Mouse (Mus musculus): ENCODE results near the gene Ufc1. TPM values are rescaled to one million over a fixed set of nuclear protein-coding genes. Genes with fewer than 3 reads are reported as not detected.
"Not testable (repeated sequence)": the region's sequence is repeated elsewhere in the genome, so short reads cannot be mapped to it uniquely, and the experiment has no call there.

Ufc1 gene
- total RNA-seq, 1 experiment from 2014 or later = 151 TPM

DNA sequence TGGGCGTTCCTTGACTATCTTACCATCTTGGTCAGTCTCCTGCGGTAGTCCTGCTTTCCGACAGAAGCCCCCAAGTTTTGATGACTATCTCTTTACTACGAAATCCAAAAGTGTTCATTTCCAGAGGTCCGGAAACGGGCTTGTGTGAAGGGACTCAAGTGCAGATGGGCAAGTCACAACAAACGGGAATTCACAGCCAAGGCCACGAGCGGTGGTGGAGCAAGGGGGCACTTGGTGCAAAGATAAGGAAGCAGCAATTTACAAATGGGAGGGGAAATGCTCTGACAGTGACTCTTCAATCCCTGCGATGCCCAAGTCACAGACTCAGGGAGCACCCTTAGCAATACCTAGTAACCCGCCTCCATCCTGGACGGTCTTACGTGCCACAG is 47.4 kb downstream of the Ufc1 start:
- no peak for DNase-seq

DNA sequence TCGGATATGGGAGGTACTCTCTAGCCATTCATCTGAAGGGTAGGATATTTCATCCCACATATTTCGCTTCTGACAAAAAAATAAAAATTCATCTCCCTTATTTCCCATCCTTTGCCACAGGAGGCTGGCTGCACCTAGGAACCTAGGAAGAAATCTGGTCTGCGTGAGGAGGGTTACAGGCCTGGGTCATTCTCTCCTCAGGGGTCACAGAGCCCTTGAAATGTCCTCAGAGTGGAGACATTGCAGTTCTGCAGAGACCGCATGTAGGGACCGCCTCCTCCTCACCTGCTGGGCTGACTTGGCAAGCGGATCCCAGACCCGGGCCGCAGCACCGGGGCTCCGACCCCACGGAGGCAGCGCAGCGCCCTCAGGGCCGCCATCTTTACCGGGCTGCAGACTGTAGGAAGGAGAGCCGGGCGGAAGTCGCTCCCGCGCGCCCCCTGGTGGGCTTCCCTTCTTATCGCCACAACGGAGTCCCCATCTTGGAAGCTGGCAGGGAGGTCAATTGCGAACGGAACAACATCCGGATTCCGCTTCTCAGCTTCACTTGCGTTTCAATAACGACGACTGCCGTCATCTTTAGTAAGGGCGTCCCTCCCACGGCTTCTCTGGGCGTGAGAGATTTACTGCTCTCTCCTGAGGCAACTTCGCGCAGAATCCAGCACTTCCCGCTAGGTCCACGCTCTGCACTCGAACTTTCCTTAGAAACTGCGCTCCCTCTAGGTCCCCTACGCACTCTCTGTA is 47.9 kb downstream of the Ufc1 start:
- DNase-seq = peak; percentile 96

DNA sequence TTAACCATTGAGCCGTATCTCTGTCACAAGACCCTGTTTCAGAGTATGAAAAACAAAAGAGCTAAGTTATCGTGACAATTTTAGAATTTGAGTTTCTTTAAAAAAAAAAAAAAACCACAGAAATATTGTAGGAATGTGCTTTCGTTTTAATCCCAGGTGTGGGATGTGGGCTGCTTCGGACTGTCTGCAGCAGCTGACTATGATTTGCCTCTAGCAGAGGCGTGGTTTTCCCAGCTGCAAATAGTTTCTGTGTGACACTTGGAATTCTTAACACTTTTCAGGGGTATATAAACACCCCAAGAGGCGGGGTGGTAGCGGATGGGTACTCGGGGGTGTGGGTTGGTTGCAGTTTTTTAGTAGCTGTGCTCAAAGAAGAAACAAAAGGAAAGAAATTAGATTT is 49.5 kb downstream of the Ufc1 start:
- DNase-seq = no peak

DNA sequence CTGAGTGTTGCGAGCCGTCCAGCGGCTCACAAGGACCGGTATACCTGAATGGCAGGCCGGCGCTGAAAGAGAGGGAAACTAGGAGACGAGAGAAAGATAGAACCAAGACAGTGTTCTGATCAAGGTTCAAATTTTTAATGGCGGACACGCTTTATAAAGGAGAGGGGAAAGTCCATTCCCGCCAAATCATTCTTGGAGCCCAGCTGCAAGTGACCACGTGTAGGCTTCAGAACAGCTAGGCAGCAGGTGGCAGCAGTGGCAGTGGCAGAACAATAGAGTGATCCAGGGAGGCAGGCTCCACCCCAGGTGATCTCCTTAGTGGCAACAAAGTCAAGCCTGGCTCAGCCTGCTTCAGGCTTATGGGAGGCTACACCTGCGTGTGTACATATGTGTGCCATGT is 52.9 kb downstream of the Ufc1 start:
- not testable (repeated sequence) for DNase-seq

DNA sequence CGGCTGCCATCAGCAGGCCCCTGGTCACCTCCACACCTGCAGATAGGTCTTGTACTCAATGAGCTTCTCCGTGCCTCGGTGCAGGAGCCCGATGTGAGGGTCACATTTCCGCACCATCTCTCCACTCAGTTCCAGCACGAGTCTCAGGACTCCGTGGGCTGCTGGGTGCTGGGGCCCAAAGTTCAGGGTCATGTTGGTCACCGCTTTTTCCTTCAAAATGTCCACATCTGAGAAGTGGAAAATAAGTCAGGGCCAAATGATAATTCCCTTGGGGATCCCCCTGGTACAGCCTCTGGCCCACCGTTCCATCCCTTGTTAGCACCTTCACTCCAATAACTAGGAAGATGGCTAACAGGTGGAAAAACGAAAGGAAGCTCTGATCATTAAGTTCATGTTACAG is 53.9 kb downstream of the Ufc1 start:
- DNase-seq = no peak

DNA sequence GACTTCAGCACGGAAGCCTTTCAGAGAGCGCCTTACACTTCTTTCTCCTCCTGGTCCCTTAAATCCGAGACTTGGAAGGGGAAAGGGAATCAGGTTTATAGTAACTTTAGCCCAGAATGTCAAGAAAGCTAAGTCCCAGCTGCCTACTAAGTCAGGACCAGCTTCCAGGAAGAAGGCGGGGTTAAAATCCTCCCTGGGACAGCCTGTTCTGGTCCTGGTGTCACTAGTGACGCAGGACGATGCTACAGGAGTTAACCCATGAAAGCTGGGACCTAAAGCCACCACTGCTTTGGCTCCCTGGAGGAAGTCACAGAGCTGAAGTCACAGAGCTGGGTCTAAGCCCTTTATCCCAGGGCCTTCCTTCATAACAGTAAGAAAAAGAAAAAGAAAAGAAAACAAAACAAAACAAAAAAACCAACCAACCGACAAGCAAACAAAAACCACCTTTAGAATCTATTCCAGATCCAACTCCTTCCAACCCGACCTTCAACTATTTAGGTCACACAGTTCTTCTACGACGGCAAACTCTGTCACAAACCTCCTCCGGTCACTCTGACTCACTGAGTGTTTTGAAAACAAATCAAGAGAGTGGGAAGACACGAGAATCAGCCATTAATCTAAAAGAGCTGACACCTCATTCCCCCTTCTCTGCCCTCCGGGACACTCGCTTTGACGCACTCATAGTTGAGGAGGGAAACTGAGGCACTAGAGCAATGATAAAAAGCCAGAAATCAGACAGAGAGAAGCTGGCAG is 54.7 kb downstream of the Ufc1 start:
- DNase-seq = no peak

Other genes starting within 250 kb of the Ufc1 start
- gene Fcgr3, start 230.1 kb downstream of the Ufc1 start, total RNA-seq (2021) = 5.5 and 7.4 TPM in 2 replicates
- 2.3 and 4.5 TPM in 2 replicates for gene Cfap126, start 181.1 kb downstream of the Ufc1 start, total RNA-seq (2021)
- 372 and 386 TPM in 2 replicates for gene Sdhc, start 144.4 kb downstream of the Ufc1 start, total RNA-seq (2021)
- 0.88 and 2.9 TPM in 2 replicates for gene Mpz, start 144.3 kb downstream of the Ufc1 start, total RNA-seq (2021)
- 36.1 and 37.7 TPM in 2 replicates for gene Pcp4l1, start 98.8 kb downstream of the Ufc1 start, total RNA-seq (2021)
- 3.0 TPM in 1 of 2 replicates, not detected in the other for gene Nr1i3, start 81.1 kb downstream of the Ufc1 start, total RNA-seq (2021)
- 32.9 and 43.7 TPM in 2 replicates for gene Tomm40l, start 72.5 kb downstream of the Ufc1 start, total RNA-seq (2021)
- gene Apoa2, start 70.0 kb downstream of the Ufc1 start, total RNA-seq (2021) = 2.1 and 105 TPM in 2 replicates
- 11.1 and 13.7 TPM in 2 replicates for gene Fcer1g, start 60.7 kb downstream of the Ufc1 start, total RNA-seq (2021)
- 0.62 and 0.67 TPM in 2 replicates for gene Adamts4, start 44.6 kb downstream of the Ufc1 start, total RNA-seq (2021)
- 565 and 662 TPM in 2 replicates for gene Ndufs2, start 43.6 kb downstream of the Ufc1 start, total RNA-seq (2021)
- 36.9 and 38.1 TPM in 2 replicates for gene B4galt3, start 24.7 kb downstream of the Ufc1 start, total RNA-seq (2021)
- gene Ppox, start 13.8 kb downstream of the Ufc1 start, total RNA-seq (2021) = 41.6 and 54.7 TPM in 2 replicates
- 47.8 and 50.5 TPM in 2 replicates for gene Usp21, start 7.0 kb downstream of the Ufc1 start, total RNA-seq (2021)
- 35.9 and 36.5 TPM in 2 replicates for gene Dedd, start 34.1 kb upstream of the Ufc1 start, total RNA-seq (2021)
- gene Nit1, start 50.6 kb upstream of the Ufc1 start, total RNA-seq (2021) = 83.2 and 86.9 TPM in 2 replicates
- 140 and 145 TPM in 2 replicates for gene Pfdn2, start 50.6 kb upstream of the Ufc1 start, total RNA-seq (2021)
- gene Klhdc9, start 65.8 kb upstream of the Ufc1 start, total RNA-seq (2021) = 1.4 and 4.9 TPM in 2 replicates
- gene Nectin4, start 75.1 kb upstream of the Ufc1 start, total RNA-seq (2021) = 0.12 TPM in 1 of 2 replicates, not detected in the other
- gene Arhgap30, start 93.9 kb upstream of the Ufc1 start, total RNA-seq (2021) = 1.8 and 2.2 TPM in 2 replicates
- gene Usf1, start 116.3 kb upstream of the Ufc1 start, total RNA-seq (2021) = 62.9 and 95.1 TPM in 2 replicates
- 5.2 and 6.3 TPM in 2 replicates for gene Tstd1, start 123.8 kb upstream of the Ufc1 start, total RNA-seq (2021)
- gene F11r, start 142.5 kb upstream of the Ufc1 start, total RNA-seq (2021) = 40.1 and 59.7 TPM in 2 replicates
- 9.2 and 11.9 TPM in 2 replicates for gene Alyref2, start 208.5 kb upstream of the Ufc1 start, total RNA-seq (2021)
- not detected in 2 replicates for gene Itln1, start 240.3 kb upstream of the Ufc1 start, total RNA-seq (2021)

Measured in adrenal gland, postnatal 25 days (tissue).